Mouse (Mus musculus) right cerebral cortex, adult 2 months (tissue): ENCODE data around the gene Sufu.
A peak's percentile ranks its signal among the peaks of the same experiment; 100 is the strongest.

ENCODE experiments used
- DNase-seq, 2 experiments: peaks; one replicate each; pipeline ENCODE4 v3.0.0; 2021 to 2022; ENCODE audit warnings: low spot score in 2 of 2

Gene Sufu

DNA sequence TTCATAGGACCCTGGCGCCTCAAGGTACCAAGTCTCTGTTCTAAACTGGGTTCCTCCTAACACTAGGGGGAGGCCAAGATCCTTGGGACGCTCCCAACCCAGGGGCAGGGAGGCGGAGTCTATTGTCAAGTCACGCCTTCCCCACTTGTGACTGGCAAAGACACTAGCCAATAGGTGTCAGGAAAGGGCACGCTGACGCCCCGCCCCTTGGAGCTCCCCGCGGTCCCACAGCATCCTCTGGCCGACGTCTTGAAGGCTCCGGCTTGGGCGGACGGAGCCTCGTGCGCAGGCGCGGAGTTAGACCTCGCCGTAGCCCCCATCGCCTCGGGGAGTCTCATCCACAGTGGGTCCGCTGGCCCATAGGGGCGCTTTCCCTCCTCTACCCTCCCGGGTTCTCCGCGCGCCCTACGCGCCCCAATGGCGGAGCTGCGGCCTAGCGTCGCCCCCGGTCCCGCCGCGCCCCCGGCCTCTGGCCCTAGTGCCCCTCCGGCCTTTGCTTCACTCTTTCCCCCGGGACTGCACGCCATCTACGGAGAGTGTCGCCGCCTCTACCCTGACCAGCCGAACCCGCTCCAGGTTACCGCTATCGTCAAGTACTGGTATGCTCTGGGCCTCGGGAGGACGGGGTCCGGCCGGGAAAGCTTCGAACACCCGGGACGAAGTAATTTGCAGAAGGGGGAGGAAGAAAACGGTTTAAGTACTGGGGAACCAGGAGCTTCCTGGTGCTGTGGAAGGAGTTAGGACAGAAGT lies at the start of gene Sufu:
Gene Sufu (plus strand): TSS at position 211 of the 750 bp plus-strand sequence.
- peak; percentile 99 for DNase-seq

GRCm38 (mm10) chr19:46347146-46347545 lies 49.5 kb upstream of the Sufu start:
- DNase-seq: no peak

DNA sequence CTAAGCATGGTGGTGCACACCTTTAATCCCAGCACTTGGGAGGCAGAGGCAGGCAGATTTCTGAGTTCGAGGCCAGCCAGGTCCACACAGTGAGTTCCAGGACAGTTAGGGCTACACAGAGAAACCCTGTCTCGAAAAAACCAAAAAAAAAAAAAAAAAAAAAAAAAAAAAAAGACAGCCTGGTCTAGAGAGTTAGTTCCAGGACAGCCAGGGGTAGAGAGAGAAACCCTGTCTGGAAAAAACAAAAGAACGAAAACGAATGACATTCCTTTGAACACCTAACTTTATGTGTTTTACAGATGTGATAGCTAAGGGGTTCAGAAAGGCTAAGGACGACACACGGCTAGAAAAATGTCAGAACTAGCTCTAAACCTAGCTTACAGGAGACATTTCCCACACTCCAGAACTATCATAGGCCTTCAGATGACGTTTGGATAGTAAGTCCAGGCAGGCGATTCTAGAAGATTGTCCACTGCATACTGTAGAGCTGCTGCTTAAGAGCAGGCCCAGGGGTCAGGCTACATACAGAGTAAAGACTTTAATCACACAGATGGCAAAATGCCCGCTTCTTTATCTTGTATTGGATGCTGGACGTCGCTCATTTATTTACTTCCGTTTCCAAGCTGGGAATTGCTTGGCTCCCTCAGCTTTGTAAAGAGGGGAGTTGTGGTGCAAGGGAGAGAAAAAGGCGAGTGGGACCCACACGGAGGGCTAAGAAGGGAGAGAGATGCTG lies 48.6 kb upstream of the Sufu start:
- no peak for DNase-seq

GRCm38 (mm10) chr19:46348761-46349458 lies 47.8 kb upstream of the Sufu start:
- peak; percentile 91 to 93 for DNase-seq

GRCm38 (mm10) chr19:46349550-46349949 lies 47.1 kb upstream of the Sufu start:
- DNase-seq: no peak

- no peak for DNase-seq
Measured at GRCm38 (mm10) chr19:46350168-46350932, 46.3 kb upstream of the Sufu start, which contains the start of gene 2310034G01Rik. Gene 2310034G01Rik, minus strand, starts transcription at chr19:46350302.

DNA sequence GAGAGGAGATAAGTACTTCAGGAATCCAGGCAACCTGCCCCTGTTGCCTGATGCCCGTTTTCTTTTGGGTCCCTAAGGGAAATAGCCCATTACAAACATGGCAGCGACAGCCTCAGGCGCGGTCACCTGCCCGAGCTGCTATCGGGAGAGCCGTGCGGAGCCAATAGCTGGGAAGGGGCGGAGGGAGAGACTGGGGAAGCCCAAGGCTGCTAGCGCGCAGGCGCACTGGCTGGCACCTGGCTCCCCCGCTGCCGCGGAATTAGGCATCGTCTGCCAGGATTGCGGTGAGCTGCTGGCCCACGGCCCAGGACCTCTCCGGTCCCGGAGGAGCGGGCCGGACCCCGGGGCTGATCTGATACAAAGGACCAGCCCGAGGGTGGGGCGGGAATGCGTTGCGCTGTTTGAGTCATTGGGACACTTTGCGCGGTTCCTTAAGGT lies 40.0 kb upstream of the Sufu start:
- peak; percentile 91 to 92 for DNase-seq

GRCm38 (mm10) chr19:46357344-46358280 lies 39.1 kb upstream of the Sufu start:
- DNase-seq: no peak

DNA sequence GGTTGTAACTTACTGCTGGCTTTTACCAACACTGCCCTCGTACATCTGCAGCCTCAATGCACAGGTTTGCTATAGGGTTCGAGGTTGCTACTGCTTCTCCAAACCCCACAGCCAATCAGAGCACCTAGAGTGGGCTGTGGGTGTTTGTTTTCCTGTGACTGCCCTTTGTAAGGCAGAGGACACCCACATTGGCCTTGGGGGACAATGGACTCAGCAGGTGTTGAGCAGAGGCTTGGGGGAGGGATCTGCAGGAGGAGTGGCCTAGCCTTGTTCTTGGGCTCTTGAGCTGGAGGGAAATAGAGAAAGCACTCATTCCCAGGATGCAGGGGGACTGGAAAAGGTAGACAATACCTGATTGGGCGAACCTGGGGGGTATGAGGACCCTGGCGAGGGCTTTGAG lies 38.3 kb upstream of the Sufu start:
- no peak for DNase-seq

- no peak for DNase-seq
Measured at GRCm38 (mm10) chr19:46362104-46362503, 34.6 kb upstream of the Sufu start.

DNA sequence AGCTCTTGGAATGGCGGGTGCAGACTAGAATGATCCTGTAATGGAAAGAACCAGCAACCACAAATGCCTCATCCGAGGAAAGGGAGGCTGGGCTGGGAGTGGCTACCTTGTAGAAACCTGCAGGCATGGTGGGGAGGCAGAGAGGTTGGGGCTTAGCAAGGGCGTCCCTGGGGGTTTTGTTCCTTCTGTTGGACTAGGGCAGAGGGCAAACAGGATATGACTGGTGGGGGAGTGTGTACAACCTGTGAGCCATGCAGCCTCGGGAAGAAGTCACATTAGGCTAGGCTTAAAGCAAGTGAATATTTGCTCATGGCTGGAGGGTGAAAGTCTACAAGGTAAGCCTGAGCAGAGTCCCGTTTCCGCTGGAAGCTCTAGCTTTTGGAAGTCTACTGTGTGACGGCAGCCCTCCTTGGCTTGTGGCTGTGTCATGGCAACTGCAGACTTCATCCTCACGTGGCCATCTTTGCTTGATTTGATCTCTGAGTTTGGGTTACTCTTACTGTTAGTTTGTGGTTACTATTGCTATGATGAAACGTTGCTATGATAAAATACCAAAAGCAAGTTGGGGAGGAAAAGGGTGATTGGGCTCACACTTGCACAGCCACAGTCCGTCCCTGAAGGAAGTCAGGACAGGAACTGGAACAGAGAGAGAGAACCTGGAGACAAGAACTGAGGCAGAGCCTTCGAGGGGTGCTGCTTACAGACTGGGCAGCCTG lies 33.2 kb upstream of the Sufu start:
- no peak for DNase-seq

DNA sequence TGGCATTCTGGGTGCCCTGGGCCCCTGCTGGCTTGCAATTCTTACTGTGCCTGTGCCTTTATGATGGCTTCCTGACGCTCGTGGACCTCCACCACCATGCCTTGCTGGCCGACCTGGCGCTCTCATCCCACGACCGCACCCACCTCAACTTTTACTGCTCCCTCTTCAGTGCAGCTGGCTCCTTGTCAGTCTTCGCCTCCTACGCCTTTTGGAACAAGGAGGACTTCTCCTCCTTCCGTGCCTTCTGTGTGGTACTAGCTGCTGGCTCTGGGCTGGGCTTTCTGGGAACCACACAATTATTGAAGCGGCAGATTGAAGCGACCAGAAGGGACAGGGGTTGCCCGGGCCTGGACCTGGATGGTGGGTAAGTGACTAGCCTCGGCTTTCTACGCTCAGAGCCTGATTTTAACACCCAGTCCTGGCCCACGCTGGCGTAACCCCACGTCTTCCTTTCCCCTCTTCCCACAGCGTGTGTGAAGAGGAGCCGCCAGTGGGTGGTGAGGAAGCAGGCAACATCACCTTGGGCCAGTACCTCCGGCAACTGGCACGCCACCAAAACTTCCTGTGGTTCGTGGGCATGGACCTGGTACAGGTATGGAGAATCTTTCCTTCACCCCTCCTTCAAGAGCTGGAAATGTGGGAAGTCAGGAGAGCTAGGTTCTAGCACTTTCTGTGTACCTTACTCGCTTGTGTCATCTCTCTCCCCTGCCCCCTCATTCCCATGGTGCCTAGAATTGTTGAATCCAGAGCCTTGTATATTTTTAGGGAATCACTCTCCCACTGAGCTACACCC lies 28.7 kb upstream of the Sufu start:
- peak; percentile 62 to 69 for DNase-seq

DNA sequence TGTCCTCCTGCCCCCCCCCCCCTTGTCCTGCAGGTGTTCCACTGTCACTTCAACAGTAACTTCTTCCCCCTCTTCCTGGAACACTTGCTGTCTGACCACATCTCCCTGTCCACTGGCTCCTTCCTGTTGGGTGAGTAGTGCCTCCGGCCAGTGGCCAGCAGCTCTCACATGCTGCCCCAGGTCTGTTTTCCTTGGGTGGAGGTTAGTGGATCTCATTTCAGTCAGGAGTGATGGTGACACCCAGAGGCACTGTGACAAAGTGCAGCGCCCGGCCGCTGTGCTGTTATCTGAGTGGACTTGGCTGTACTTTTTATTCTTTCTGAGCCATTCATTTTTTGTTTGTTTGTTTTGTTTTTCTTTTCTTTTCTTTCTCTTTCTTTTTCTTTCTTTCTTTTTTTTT lies 27.5 kb upstream of the Sufu start:
- DNase-seq: peak; percentile 59 to 78

DNA sequence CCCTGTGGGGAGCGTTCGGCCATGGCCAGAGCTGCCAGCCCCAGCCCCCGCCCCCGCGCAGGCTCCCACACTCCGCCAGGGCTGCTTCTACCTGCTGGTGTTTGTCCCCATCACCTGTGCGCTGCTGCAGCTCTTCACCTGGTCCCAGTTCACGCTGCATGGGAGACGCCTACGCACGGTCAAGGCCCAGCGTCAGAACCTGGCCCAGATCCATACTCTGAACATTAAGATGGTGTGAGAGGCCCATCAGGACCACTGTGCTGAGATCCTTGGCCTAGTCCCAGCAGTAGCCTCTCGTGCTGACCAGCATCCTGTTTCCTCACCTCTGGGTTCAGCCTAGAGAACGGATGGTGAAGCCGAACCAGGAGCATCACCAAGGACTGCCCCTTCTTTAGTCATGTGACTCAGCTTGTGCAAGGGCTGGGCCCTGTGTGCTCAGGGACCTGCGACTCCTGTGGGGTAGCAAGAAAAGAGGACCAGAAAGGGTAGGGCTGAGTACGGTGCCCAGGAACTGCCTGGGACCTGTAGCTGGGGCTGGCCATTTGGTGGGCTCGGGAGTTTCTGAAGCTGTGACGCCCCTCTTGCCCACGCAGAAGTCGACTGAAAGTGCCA lies 22.1 kb upstream of the Sufu start:
- DNase-seq: no peak

DNA sequence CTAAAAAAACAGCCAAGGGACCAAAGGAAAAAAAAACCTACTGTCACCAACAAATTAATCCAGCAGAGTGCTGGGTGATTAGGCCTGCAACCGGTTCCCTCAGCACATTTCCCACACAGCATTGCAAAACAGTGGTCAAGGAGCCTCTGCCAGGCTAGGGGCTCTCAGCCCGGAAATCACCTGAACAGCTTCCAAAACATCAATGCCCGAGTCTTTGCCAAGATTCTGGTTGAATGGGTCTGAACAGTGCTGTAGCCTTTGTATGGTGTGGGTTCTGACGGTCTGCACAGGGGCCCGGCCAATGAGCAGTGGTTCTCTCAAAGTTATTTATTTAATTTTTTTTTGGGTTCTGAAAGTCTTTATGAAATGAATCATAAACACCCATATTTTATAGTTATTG lies 21.2 kb upstream of the Sufu start:
- peak; percentile 35 to 62 for DNase-seq

GRCm38 (mm10) chr19:46375891-46376290 lies 20.8 kb upstream of the Sufu start:
- DNase-seq: no peak

DNA sequence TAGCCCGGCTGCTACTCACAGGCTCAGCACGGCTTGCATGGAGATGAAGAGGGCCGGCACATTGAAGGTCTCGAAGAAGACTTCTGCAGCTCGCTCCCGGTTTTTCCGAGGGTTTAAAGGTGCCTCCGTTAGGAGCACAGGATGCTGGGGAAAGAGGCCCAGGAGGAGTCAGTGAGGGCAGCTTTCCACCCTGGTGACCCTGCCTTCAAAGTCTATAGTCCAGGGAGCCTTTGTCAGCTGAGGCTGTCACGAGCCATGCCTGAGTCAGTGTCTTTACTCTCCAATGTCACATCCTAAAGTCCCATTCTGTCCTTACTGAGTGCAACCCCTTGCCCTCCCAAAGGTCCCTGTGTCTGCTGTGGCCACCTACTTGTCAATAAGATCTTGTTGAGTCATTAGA lies 14.4 kb upstream of the Sufu start:
- no peak for DNase-seq

DNA sequence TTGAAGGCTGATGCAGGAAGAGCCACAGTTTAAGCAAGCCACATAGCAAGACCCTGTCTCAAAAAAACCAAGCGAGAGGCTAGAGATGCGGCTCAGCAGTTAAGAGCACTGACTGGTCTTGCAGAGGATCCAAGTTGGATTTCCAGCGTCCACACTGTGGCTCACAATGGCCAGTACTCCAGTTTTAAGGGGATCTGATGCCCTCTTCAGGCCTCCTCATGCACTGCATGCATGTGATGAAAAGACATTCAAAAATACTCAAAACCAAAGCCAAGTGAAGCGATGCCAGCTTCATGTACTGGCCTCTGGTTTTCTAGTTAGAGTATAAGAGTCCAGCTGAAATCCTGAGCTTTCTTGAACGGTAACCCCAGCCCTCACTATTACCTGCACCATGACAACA lies 6.8 kb upstream of the Sufu start:
- DNase-seq: no peak

GRCm38 (mm10) chr19:46392018-46392417 lies 4.7 kb upstream of the Sufu start:
- DNase-seq: peak in 1 of 2 experiments; percentile 41
